Mouse (Mus musculus) CD4-positive, CD25-positive, alpha-beta regulatory T cell, adult 2 months (primary cell): ENCODE data around the gene Dab1.

ENCODE experiments used
- DNase-seq: peaks from one replicate; pipeline ENCODE4 v3.0.0-alpha.2; 2012; ENCODE audit warnings: low read depth, low spot score

Gene Dab1

DNA sequence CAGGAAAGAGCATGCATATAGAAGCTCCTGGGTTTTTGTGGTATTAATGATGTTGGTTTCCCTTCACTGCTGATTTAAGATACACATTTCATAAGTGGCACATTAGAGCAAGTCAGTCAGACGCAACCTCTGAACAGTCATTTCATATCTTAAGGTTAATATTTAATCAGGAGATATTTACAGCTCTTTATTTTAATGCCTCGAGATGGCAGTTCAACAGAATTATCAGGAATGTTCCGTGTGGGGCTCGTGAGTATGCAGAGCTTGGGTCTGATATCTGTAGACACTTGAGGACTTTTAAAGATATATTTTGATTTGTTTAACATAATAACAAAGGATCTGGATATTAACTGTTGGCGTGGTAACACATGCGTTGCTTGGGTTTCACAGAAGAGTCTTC, 892.7 kb downstream of the Dab1 start:
- no peak for DNase-seq

DNA sequence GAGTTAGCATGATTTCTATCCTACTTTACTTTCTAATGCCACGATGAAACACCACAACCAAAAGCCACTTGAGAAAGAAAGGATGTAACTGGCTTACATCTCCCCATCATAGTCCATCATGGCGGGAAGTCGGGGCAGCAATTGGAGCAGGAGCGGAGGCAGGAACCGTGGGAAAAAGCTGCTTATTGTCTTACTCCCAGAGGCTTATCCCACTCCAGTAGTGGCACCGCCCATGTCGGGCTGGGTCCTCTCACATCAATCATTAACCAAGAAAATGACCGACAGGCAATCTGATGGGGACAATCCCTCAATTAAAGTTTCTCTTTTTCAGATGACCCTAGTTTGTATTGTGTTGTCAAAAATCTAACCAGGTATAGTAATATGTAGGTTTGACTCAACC, 893.4 kb downstream of the Dab1 start:
- DNase-seq = no peak

DNA sequence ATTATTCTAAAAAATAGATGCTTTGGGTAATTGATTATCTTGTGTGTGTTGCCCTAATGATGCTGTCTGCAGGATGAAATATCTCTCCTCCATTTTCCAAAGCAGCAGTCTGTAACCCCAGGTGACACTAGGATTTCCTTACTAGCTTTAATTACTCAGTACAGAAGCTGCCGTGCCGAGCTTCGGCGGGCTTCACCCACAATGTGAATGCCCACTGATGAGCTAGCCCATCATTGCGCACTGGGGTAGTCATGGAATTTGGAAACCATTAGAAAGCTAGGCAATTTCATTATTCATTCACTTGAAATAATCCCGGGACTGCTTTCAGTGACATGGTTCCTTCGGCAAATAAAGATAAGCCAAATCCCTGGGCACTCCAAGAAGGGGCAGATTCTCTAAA, 894.5 kb downstream of the Dab1 start:
- DNase-seq = no peak

DNA sequence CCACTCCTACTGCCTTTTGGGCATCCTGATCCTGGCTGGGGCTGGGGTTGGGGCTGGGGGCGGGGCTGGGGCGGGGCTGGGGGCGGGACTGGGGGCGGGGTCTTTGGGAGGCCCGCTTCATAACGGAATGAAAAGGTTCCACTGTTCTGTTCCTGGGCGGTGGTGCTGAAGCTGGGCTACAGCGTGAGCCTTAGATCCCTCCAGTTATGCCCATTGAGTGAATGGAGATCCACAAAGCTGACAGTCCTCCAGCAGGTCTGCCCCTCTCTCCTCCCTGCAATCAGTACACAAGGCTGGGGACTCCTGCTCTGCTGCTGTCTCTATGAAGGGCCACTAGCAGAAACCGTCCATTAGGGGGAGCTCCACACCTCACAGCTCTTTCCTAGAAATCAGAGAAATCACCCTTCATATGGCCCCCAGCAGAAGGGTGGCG, 895.4 kb downstream of the Dab1 start:
- no peak for DNase-seq

DNA sequence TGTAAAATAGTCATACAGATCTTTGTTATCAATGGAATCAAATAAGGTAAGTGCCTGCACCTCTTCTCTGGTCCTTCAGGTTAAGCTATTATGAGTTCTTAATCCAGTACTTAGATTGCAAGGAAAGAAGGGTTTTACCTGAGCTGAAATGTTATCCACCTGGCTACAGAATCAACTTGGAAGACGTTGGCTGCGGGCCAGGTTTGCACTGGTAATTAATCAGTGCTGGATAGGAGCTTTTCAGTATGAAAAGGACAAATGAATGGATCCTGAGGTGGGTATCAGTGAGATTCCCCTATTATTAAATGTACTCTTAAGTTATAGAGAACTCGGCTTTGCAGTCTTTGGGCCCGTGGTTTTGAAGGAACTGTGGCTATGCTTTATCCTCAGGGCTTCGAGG, 896.5 kb downstream of the Dab1 start:
- no peak for DNase-seq

DNA sequence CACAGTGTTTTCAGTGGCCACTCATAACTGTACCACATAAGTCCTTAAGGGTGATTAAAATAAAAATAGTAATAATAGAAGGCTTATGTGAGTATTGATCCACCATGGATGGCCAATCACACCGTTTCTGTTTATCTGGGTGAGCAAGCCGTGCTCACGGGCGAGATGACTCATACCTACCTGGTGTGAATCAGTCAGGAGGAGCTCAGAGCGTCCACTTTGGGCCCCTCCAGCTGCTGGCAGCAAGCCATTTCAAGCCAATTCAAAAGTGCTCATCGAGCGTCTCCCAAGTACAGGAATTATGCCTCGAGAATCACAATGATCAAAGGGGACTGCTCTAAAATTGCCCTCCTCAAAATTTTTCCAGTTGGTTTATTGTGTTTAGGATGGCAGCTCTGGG, 903.2 kb downstream of the Dab1 start:
- no peak for DNase-seq

DNA sequence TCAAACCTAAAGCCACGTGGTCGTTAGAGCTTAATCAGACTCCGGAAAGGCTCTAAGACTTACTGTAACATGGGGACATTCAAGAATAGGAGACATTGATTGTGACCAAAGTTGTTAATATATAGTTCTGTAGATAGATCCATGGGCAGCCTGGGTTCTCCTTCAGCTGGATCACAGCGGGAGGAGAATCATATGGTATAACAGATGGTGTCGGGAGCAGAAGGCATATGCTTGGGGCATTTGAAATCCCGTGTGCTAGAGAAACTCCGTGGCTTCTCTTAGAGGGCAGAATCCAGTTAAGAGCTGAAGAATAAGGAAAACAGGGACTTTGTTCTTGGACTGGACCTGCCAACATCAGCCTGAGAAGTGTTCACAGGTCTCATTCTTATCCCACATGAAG, 904.6 kb downstream of the Dab1 start:
- DNase-seq = no peak

DNA sequence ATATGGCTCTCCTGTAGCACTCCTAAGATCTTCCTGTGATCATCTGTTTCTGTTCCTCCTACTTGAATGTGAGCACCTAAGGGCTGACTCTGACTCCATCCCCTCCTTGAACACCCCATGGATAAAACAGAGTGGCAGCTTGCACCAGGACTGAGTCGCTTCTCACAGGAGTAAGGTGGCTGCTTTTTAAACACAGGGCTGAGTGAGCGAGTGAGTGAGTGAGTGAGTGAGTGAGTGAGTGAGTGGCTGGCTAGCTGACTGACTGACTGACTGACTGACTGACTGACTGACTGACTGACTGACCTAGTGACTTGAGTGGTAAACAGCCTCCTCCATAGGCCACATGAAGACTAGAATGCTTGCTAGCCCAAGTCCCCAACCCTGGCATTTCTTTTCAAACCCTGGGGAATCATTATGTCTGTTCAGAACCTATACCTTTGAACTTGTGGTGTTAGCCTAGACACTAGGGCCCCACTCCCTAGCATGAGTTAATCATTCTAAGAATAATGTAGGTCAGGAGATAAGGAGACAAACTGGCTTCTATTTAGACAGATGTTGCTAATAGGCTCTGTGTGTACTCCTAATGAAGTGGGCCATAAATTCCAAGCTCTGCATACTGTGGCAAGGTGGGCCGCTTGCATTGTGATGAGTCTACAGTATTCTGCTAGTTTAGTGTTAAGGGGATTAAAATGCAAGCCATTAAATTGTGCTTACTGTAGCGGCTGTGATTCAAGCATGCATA, 910.9 kb downstream of the Dab1 start:
- DNase-seq = no peak

DNA sequence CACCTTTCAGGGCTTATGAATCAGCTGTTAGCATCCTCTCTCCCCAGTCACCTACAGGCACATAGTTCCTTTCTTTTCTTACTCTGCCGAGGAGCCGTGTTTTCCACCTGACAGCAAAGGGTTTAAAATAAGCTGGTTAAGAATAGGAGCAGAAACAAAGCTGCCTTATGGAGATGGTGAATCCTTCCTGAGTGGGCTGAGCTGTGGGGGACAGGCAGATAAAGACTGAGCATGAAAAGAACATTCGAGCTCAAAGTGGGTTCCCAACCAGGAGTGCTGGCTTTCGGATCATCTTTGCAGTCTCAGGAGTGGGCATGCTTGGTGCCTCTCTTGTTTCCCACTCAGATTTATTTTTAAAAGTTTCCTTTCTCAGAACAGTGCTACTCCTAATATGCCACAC, 913.7 kb downstream of the Dab1 start:
- no peak for DNase-seq

DNA sequence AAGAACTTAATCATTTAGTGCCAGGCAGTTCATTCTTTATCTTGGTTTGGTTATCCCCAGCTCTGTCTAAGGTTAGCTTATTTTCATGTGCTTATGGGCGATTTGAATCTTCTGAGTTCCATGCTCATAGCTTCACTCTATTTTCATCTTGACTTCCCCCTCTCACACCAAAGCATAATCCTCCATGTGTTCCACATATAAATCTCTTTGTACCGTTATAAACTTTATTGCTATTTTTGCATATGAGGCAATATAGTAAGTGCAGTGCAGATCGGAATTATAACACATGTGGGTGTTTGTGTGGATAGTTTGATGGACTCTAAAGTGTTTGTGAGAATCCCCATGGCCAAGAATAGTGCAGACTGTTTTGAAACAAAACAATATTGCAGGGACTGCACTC, 919.3 kb downstream of the Dab1 start:
- no peak for DNase-seq

DNA sequence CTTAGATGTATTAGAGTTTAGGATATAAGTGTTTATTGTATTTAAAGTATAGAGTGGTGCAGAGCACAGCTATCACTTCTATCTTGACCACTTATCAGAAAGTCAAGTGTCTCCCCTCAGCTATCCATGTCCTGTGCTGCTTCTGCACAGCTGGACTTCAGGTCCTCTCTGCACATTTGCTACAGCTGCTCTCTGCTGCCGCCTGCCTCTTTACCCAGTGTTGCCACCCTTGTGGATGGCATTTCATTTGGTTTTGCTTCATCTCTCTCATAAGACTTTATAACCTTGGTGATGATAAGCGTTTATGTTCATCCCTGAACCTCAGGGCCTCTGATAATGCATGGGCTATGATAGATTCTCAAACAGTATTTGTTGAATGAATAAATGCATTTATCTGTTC, 919.9 kb downstream of the Dab1 start:
- no peak for DNase-seq

DNA sequence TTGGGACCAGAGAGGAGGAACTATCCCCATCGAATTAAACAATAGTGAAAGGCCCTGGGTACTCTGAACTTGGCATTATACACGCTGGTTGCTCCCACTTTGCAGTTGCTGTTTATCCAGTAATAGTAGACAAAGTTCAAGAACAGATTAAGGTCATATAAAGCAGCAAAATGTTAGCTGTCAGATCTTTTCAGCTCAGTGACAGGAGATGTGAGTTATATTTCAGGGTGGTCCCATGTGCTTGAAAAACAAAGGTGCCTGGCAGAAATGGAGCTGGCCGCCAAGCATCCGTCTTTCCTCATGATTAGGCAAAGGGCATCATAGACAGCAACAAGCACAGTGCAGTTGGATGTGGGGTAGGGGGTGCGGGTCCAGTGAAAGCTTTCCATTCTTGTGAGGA, 927.9 kb downstream of the Dab1 start:
- no peak for DNase-seq

DNA sequence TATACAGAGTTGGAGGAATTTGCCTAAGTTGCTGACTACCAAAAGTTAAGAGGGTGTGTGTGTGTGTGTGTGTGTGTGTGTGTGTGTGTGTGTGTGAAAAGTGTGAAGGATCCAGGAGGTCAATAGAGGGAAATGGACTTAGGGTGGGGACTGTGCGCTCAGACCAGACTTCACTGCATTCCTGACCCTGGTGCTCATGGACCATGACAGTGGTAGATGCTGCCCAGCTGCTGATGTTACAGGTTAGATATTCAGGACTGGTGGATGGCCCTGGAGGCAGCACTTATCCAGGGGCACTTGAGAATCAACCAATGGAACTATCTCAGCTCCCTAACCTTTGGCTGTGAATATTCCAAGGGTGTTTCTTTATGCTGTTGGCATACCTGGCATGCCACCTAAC, 929.1 kb downstream of the Dab1 start:
- no peak for DNase-seq

DNA sequence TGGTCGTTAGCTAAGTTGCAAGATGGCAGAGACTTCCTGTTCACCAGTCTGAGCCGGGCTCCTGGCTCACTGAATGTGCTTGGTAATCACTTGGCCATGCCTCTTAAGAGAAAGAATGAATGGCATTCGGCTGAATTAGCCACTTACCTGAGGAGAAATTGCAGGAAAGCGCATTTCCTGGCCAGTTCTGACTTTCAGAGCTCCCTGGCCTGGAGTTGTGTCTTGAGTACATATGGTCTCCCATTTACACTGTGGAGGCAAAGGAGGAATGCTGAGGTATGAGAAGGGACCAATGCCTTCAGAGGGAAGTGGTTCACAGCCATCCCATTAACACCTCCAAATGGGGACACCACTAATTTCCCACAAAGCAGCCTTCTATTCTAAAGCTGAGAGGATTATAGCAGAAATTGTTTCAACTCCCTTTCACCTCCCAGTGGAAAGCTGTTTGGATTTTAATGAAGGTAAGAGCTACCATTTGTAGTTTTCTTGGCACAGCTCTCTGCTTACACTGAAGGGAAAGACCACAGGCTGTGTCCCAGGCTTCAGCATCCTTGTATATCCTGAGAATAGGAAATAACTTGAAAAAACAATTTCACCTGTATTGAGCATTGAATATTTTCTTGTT, 931.5 kb downstream of the Dab1 start:
- no peak for DNase-seq

DNA sequence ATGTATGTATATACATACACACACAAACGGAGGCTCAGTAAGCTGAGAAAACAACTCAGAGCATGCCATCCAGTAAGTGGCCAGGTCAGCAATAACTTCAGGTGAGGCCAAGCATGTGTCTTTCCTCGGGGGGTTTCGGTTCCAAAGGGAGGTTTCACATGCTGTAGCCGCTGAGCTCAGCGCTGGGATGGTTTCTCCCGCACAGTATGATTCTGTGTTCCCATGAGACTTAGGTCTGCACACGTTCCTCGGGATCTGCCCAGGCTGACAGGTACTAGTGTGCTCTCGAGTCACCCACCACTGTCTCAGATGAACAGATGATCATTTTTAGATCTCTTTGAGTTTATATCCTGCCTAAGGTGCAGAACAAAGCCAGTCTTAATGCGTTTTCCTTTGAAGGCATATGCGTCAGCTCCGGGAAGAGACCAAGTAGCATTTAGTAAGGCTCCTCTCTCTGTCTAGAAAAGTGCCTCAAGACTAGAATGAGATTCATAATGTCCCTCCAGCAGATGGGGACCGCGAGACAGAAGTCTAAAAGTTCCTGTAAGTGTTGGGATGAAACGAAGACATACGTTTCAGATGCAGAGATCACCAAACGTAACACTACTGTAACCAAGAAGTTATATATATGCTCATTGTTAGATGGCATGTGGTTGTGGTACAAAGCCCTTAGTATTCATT, 932.4 kb downstream of the Dab1 start:
- no peak for DNase-seq

DNA sequence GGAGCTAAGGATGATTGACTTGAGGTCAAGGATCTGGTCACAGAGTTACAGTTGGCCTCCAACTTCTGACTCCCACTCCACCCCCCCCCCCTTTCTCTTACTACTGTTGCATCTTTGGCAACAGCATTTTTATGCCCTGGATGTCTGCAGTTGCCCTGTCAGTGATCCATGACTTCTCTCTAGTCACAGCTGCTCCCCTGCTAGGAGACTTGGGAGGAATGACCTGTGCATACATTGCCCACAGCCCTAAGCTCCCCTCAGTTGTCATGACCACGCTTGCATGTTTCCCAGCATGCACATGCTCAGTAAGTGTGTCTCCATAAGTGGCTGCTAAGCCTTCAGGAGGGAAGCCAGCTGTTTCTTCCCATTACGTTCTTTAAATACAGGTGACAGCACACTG, 936.2 kb downstream of the Dab1 start:
- no peak for DNase-seq

DNA sequence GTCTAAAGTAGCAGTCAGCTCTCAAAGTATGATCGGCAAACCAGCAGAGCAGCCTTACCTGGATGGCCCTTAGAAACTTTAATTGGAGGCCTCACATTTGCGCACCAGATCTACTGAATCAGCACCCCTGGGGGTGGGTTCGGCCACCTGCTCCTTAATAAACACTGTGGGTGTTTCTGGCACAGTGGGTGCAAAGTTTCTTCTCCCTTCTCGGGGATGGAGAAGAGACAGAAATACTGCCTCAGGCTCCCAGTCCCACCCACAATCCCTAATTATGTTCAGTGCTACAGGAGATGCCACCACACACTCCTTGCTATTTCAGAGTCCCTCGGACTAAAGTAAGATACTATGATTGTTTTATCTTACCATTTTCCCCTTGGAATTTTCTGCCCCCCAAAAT, 944.4 kb downstream of the Dab1 start:
- no peak for DNase-seq

DNA sequence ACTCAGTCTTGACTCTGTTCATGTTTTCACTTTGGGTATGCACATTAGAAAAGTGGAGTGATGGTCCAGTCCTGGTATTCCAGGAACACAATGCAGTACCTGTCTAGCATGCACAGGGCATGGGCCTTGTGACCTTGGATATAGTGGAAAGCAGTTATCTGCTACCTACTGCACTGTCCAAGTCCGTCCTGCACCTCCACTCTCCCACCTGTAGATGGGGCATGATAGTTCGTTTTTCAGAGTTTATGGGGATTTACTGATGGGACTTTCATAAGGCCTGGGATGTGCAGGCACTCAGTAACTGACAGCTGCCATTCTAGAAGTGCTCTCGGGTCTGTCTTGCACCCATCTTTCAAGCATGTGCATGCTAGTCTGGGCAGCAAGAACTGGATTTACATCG, 951.4 kb downstream of the Dab1 start:
- no peak for DNase-seq

DNA sequence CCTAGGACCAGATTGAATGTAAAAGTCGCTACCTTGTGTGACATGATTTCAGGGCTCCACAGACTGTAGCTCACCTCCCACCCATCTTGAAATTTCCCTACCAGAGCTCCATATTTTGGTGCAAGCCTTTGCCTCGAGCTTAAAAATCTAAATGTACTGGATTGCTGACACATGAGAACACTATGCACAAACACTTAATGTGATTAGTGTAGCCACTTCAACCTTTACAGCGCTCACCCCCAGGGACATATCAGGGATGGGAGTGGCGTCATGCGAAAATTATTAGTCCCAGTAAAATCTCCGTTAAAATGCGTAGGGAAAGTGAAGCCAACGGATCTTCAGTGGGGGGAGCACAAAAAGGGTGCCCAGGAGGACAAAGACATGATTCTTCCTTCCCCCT, 953.3 kb downstream of the Dab1 start:
- DNase-seq = no peak

DNA sequence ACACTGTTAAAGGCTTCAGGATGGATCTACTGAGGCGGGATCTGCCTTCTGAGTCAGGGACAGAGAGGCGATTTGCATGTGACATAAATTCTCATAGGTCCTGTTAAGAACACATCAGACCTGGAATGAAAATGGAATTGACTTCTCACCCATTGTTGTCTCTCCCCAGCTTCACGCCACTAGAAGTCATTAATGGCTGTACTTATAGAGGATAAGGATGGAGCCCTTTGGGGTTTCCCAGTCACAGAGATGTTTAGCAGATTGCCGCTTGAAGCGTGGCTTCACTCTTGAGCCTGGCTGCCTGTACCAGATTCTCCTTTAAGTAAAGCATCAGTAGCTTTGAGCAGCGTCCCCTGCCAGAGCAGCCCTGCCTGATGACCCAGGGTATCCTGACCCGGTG, 954.3 kb downstream of the Dab1 start:
- no peak for DNase-seq

DNA sequence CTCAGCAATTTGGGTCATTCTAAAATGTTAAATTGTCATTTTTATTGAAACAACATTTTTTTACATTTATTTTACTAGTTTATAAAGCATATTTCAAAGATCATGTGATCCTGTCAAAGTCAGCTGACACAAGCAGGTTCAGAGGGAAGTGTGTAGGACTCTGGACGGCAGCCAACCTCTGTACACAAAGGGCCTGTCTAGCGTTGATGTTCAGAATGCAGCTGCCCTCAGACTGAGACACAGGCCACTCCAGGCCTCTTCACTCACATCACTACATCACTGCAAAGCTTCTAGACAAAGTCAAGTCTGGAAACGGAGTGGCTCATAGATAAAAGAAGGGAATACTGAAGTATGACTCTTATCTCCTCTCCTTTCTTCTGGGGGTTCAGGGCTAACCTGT, 959.2 kb downstream of the Dab1 start:
- no peak for DNase-seq

DNA sequence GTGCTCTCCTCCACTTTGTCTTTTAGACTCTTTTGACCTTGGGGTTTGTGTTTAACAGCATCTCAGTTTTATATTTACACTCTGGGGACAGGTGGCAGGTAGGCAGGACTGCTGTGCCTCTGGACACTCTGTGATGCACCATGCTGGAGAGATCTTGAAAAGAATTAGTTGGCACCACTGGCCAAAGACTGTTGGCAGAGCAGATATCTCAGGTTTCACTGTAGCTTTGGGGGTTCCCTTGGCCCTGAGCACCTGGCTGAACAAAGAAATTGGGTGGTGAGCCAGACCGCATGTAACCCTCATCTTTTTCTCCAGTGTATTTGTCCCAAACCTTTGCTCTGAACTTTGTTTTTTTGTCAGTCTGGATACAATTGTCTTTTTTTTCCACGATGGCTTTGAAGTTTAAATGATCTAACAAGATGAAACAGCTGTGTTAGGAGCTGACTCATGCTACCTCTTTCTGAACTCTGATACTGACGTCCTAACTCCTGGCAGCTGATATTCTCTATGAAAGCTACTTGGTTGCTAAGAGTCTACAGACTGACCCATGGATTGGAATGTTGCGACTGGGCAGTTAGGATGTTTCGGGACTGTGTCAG, 960.9 kb downstream of the Dab1 start:
- DNase-seq = no peak

DNA sequence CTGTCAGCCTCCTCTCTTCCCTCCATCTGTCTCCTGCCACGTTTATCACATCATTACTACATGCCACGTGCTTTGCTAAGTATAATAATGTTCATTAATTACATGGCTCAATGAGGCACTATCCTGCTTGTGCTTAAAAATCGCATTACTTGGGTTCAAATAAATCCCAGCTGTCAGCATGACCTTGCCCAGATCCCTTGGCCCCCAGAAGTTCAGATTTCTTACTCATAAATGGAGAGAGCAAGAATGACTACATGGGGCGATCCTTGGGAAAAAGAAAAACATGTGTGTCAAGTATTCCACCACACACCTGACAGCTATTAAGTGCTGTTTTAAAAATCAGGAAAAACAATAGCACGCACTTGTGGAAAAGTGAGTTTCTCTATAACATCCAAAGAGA, 963.6 kb downstream of the Dab1 start:
- DNase-seq = no peak
